Mouse (Mus musculus) gastrocnemius, adult 2 months (tissue): ENCODE measurements at regions not wholly inside any gene's neighbourhood (a gene's known extent, or its start where the extent isn't known, plus 50 kb on each side); places are given as distances from the start of the nearest gene placed in this dataset. TPM values are rescaled to one million over a fixed set of nuclear protein-coding genes. Genes with fewer than 3 reads are reported as not detected.
"Not testable (repeated sequence)": the region's sequence is repeated elsewhere in the genome, so short reads cannot be mapped to it uniquely, and the experiment has no call there.

Source experiments
- DNase-seq: peaks from one replicate; pipeline ENCODE4 v3.0.0; 2022
- H3K27ac ChIP-seq: fragments of 200-600 bp; 2 replicates; pipeline ENCODE4 v1.8.1; 2022; ENCODE audit warnings: mild to moderate bottlenecking
- H3K4me3 ChIP-seq: fragments of 200-600 bp; 2 replicates; pipeline ENCODE4 v1.8.1; 2022; ENCODE audit warnings: mild to moderate bottlenecking, moderate library complexity
- CTCF ChIP-seq: fragments of 200-600 bp; IDR thresholded peaks from 2 replicates; pipeline ENCODE4 v1.8.1; 2022; ENCODE audit warnings: antibody characterized with exemption, mild to moderate bottlenecking, moderate library complexity
- intact Hi-C: fragments of 180-260 bp; cut with DNase I; formaldehyde crosslinking; loops from one replicate; pipeline ENCODE4 v1.15.1; 2025
- microRNA-seq: library from miRNA; unstranded; fragments of <30 nt; microRNA quantifications from one replicate; pipeline ENCODE4 v1.2.0, GENCODE M21; 2021

DNA sequence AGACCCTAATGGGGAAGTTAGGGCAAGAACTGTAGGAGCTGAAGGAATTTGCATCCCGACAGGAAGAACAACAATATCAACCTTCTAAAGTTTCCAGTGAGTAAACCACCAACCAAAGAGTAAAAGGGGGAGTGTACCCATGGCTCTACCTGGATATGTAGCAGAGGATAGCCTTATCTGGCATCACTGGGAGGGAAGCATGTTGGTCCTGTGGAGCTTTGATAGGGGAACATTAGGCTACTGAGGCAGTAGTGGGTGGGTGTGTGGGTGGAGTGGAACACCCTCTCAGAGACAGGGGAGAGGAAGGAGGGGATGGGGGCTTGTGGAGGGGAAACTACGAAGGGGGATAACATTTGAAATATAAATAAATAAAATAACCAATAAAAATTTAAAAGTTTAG lies 111.4 kb upstream of the Klhl1 start:
- H3K27ac ChIP-seq, result no peak overlapping the region
- no peak for TF ChIP-seq CTCF
- intact Hi-C loops, result no loop called here
- no peak for DNase-seq
- no peak overlapping the region for H3K4me3 ChIP-seq

DNA sequence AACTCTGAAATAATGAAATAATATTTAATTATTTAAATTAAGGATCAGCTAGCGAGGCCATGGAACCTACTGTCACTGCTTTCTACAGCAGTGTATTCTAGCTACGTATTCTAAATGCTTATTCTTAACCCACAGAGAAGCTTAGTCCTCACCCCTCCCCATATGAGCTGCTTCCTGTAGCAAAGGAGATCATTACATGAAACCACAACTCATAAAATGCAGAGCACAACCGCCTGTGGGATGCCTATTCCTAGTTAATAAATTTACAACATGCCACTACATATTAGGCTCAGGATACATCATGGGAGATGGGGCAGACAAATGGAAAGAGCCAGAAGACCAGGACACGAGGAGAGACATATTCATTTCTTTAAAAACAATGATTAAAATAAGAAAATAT lies 87.8 kb upstream of the Klhl1 start:
- DNase-seq, result no peak
- intact Hi-C loops, result no loop called here
- Histone ChIP-seq H3K4me3 (no peak overlapping the region), H3K27ac (no peak overlapping the region)
- no peak for TF ChIP-seq CTCF

DNA sequence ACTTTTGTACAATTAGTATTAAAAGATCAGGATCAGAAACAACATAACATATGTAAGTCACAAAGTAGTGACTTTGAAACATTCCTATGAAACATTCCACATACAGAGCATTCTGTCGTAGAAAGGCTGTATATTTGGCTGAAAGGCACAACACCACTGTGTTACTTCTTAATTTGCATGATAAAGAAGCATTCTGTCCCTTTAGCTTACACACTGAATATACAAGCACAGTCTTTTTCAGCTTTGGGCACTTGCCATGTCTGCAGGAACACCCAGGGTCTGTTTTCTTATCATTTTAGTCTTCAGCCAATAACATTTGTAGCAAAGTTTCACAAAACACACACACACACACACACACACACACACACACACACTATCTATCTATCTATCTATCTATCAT lies 82.2 kb upstream of the Klhl1 start:
- H3K27ac ChIP-seq, H3K4me3 ChIP-seq, intact Hi-C loops, DNase-seq: not testable (repeated sequence)

DNA sequence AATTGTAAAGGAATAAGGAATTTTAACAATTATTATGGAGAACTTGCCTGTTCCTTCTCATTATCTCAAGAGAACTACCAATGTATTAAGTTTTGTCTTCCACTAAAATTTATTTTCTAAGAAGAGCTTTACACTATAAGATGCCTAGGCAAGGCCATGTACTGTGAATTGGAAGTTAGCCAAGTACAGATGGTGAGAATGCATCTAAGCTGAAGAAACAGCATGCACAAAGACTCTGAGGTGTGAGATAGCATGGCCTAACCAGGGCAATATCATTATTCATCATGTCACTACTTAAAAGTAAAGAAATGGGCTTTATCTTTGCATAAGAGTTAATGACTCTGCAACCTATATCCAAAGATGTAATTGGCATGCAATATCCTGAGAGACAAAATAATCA lies 73.1 kb upstream of the Klhl1 start:
- intact Hi-C loops, result no loop called here
- TF ChIP-seq CTCF, result no peak
- no peak overlapping the region for H3K27ac ChIP-seq
- no peak for DNase-seq
- no peak overlapping the region for H3K4me3 ChIP-seq

Small RNAs in the stretch of these regions (microRNA-seq; reads per million reads assigned to microRNA genes)
- gene Gm27441, result not detected
